Mouse (Mus musculus) A20 (cell line): ENCODE results near the gene Thsd7a.

Experiments used
- DNase-seq: peaks from one replicate; pipeline ENCODE4 v3.0.0-alpha.2; 2011; ENCODE audit warnings: low read depth, low spot score

Gene Thsd7a

GRCm38 (mm10) chr6:12506877-12507276 lies 242.3 kb downstream of the Thsd7a start:
- DNase-seq, result no peak

GRCm38 (mm10) chr6:12503867-12504266 lies 245.3 kb downstream of the Thsd7a start:
- DNase-seq, result no peak

GRCm38 (mm10) chr6:12500888-12501287 lies 248.3 kb downstream of the Thsd7a start:
- no peak for DNase-seq

GRCm38 (mm10) chr6:12499866-12500265 lies 249.3 kb downstream of the Thsd7a start:
- DNase-seq, result no peak

GRCm38 (mm10) chr6:12493571-12493970 lies 255.6 kb downstream of the Thsd7a start:
- DNase-seq, result no peak

GRCm38 (mm10) chr6:12488882-12489281 lies 260.3 kb downstream of the Thsd7a start:
- DNase-seq, result no peak

- no peak for DNase-seq
Observed at GRCm38 (mm10) chr6:12481527-12482163, 267.6 kb downstream of the Thsd7a start.

GRCm38 (mm10) chr6:12478359-12478758 lies 270.9 kb downstream of the Thsd7a start:
- no peak for DNase-seq

- no peak for DNase-seq
Observed at GRCm38 (mm10) chr6:12470935-12471334, 278.3 kb downstream of the Thsd7a start.

- DNase-seq, result no peak
Observed at GRCm38 (mm10) chr6:12467339-12468124, 281.7 kb downstream of the Thsd7a start.

- no peak for DNase-seq
Observed at GRCm38 (mm10) chr6:12458841-12459240, 290.4 kb downstream of the Thsd7a start.

GRCm38 (mm10) chr6:12457451-12457850 lies 291.8 kb downstream of the Thsd7a start:
- DNase-seq, result no peak

GRCm38 (mm10) chr6:12454876-12455485 lies 294.2 kb downstream of the Thsd7a start:
- no peak for DNase-seq

GRCm38 (mm10) chr6:12454132-12454531 lies 295.1 kb downstream of the Thsd7a start:
- DNase-seq, result no peak

GRCm38 (mm10) chr6:12448851-12449250 lies 300.4 kb downstream of the Thsd7a start:
- no peak for DNase-seq

- peak; percentile 65 for DNase-seq
Observed at GRCm38 (mm10) chr6:12445486-12445885, 303.7 kb downstream of the Thsd7a start.

GRCm38 (mm10) chr6:12439561-12439960 lies 309.6 kb downstream of the Thsd7a start:
- no peak for DNase-seq

- no peak for DNase-seq
Observed at GRCm38 (mm10) chr6:12419070-12419469, 330.1 kb downstream of the Thsd7a start.

GRCm38 (mm10) chr6:12416976-12417375 lies 332.2 kb downstream of the Thsd7a start:
- no peak for DNase-seq

- no peak for DNase-seq
Observed at GRCm38 (mm10) chr6:12404441-12404840, 344.8 kb downstream of the Thsd7a start.

GRCm38 (mm10) chr6:12402996-12403395 lies 346.2 kb downstream of the Thsd7a start:
- no peak for DNase-seq

GRCm38 (mm10) chr6:12397776-12398522 lies 351.3 kb downstream of the Thsd7a start:
- DNase-seq, result no peak
